Mouse (Mus musculus) lung, adult 2 months (tissue): Measurements from ENCODE around the gene Nradd. TPM values are rescaled to one million over a fixed set of nuclear protein-coding genes. Genes with fewer than 3 reads are reported as not detected.
A peak's percentile ranks its signal among the peaks of the same experiment; 100 is the strongest.

Experiments used
- DNase-seq: peaks from one replicate; pipeline ENCODE4 v3.0.0; 2022
- H3K4me1 ChIP-seq: fragments of 200-500 bp; 2 replicates; pipeline ENCODE4 v1.6.1; 2011; ENCODE audit warnings: low read length; ENCODE audit not compliant: control insufficient read depth, insufficient read depth
- H3K4me3 ChIP-seq: fragments of 200-500 bp; replicated peaks from 2 replicates; pipeline ENCODE3; 2011; ENCODE audit warnings: low read depth, mild to moderate bottlenecking, control low read depth, low read length; ENCODE audit errors: extremely low read depth
- CTCF ChIP-seq: fragments of 200-500 bp; IDR thresholded peaks from 2 replicates; pipeline ENCODE4 v1.5.1; 2011; ENCODE audit warnings: mild to moderate bottlenecking, low read length, control low read depth; ENCODE audit not compliant: insufficient read depth
- POLR2A ChIP-seq: fragments of 200-500 bp; IDR thresholded peaks from 2 replicates; pipeline ENCODE4 v1.6.1; 2011; ENCODE audit warnings: low read depth, mild to moderate bottlenecking, control low read depth, low read length, borderline replicate concordance; ENCODE audit errors: extremely low read depth
- WGBS: fragments of 180-500 bp; shearing (Covaris S2); methylation state at CpG from one replicate; pipeline ENCODE4 v1.1.7; 2018; 5-methylcytosine and 5-hydroxymethylcytosine counted together
- polyA plus RNA-seq: library from polyadenylated mRNA; depleted of rRNA; stranded (reverse); fragments of >200 nt; gene quantifications from 2 replicates; pipeline ENCODE4 v1.2.3, GENCODE M21; 2012

Gene Nradd
- polyA plus RNA-seq, 1 experiment, result 22.9 TPM

- Histone ChIP-seq H3K4me3 (no peak overlapping the region), H3K4me1 (peaks cover 7% of the 10 kb centered on the region)
- no peak for TF ChIP-seq CTCF
- TF ChIP-seq POLR2A, result no peak
- DNase-seq, result no peak
- WGBS, result 50% methylated on average over 7 of the region's 7 CpGs
Observed at GRCm38 (mm10) chr9:110660856-110661612, 36.8 kb upstream of the Nradd start.

- WGBS, result 84% methylated on average over 2 of the region's 2 CpGs
- Histone ChIP-seq H3K4me1 (peaks cover 11% of the 10 kb centered on the region), H3K4me3 (no peak overlapping the region)
- DNase-seq, result no peak
- TF ChIP-seq CTCF (no peak), POLR2A (no peak)
Observed at GRCm38 (mm10) chr9:110660208-110660607, 36.0 kb upstream of the Nradd start.

- H3K4me3 ChIP-seq, result no peak overlapping the region
- peaks cover 11% of the 10 kb centered on the region for H3K4me1 ChIP-seq
- no peak for DNase-seq
- 92% methylated on average over 12 of the region's 12 CpGs for WGBS
- TF ChIP-seq POLR2A, result no peak
Observed at GRCm38 (mm10) chr9:110659521-110659920, 35.3 kb upstream of the Nradd start.

- no peak for DNase-seq
- 28% methylated on average over 13 of the region's 13 CpGs for WGBS
- H3K4me3 ChIP-seq, result peak overlapping the region; percentile 70
- TF ChIP-seq POLR2A (0 out of 2 replicates have a peak, but pooled peaks have one; percentile 16), CTCF (no peak)
- peaks cover 13% of the 10 kb centered on the region for H3K4me1 ChIP-seq
Observed at GRCm38 (mm10) chr9:110657474-110658078, 33.3 kb upstream of the Nradd start.

GRCm38 (mm10) chr9:110656249-110657221 is 32.3 kb upstream of the Nradd start, which contains the start of gene Ccdc12:
Ccdc12 (plus strand) TSS chr9:110656503.
- H3K4me3 ChIP-seq, result peak within 1 kb of the TSS; percentile 99
- DNase-seq, result peak; percentile 96
- H3K4me1 ChIP-seq, result peaks cover 22% of the 10 kb centered on the region
- under 1% methylated on average over 52 of the region's 52 CpGs for whole genome bisulfite sequencing
- 0 out of 2 replicates have a peak, but pooled peaks have one; percentile 16 for TF ChIP-seq CTCF
- TF ChIP-seq POLR2A, result peak; percentile 66

- DNase-seq, result no peak
- Histone ChIP-seq H3K4me1 (peaks cover 22% of the 10 kb centered on the region), H3K4me3 (no peak overlapping the region)
- 67% methylated on average over 10 of the region's 10 CpGs for WGBS
- TF ChIP-seq POLR2A (no peak), CTCF (no peak)
Observed at GRCm38 (mm10) chr9:110655651-110656007, 31.4 kb upstream of the Nradd start.

GRCm38 (mm10) chr9:110654726-110655650 is 30.7 kb upstream of the Nradd start:
- WGBS, result 74% methylated on average over 19 of the region's 19 CpGs
- no peak for TF ChIP-seq POLR2A
- TF ChIP-seq CTCF, result no peak
- Histone ChIP-seq H3K4me1 (peaks cover 22% of the 10 kb centered on the region), H3K4me3 (no peak overlapping the region)
- DNase-seq, result no peak

GRCm38 (mm10) chr9:110653655-110654461 is 29.6 kb upstream of the Nradd start, which contains the start of gene Nbeal2:
Nbeal2 (minus strand) TSS chr9:110654161.
- peak; percentile 93 for DNase-seq

More at GRCm38 (mm10) chr9:110653655-110654461, 29.6 kb upstream of the Nradd start, which contains the start of gene Nbeal2:
- TF ChIP-seq POLR2A, result 0 out of 2 replicates have a peak, but pooled peaks have one; percentile 15
- no peak for TF ChIP-seq CTCF
- under 1% methylated on average over 75 of the region's 75 CpGs for WGBS
- H3K4me1 ChIP-seq, result peaks cover 22% of the 10 kb centered on the region
- peak within 1 kb of the TSS; percentile 69 for H3K4me3 ChIP-seq
